Mouse (Mus musculus): ENCODE measurements around the gene Gtf2e1. TPM values are rescaled to one million over a fixed set of nuclear protein-coding genes. Genes with fewer than 3 reads are reported as not detected.

Gene Gtf2e1
- polyA plus RNA-seq, 1 experiment from 2014 or later = 33.9 TPM

GRCm38 (mm10) chr16:37516376-37516993 lies 23.1 kb downstream of the Gtf2e1 start:
- ATAC-seq (ENCODE audit: low FRiP score, low TSS enrichment) = no peak
- H3K27ac ChIP-seq (ENCODE audit: low read depth, low read length) = no peak overlapping the region
- H3K9me3 ChIP-seq (ENCODE audit: control insufficient read depth, low read length) = no peaks in the 10 kb centered on the region
- no peak overlapping the region for H3K9ac ChIP-seq (ENCODE audit: low read depth, low read length)
- 86% methylated on average over 6 of the region's 6 CpGs for WGBS
- H3K4me2 ChIP-seq (replicated peaks; ENCODE audit: low read depth, low read length) = no peak overlapping the region
- H3K4me3 ChIP-seq (ENCODE audit: low read length) = no peak overlapping the region
- no peaks in the 10 kb centered on the region for H3K27me3 ChIP-seq (ENCODE audit: control insufficient read depth, insufficient read depth, low read length)
- H3K36me3 ChIP-seq (ENCODE audit: control insufficient read depth, insufficient read depth, low read length) = peaks cover 37% of the 10 kb centered on the region
- no peaks in the 10 kb centered on the region for H3K4me1 ChIP-seq (ENCODE audit: control insufficient read depth, insufficient read depth, low read length)

- Histone ChIP-seq H3K9me3 (ENCODE audit: control insufficient read depth, low read length) (no peaks in the 10 kb centered on the region), H3K4me3 (ENCODE audit: low read length) (no peak overlapping the region), H3K9ac (ENCODE audit: low read depth, low read length) (no peak overlapping the region), H3K27ac (ENCODE audit: low read depth, low read length) (no peak overlapping the region), H3K4me1 (ENCODE audit: control insufficient read depth, insufficient read depth, low read length) (no peaks in the 10 kb centered on the region), H3K27me3 (ENCODE audit: control insufficient read depth, insufficient read depth, low read length) (no peaks in the 10 kb centered on the region), H3K4me2 (replicated peaks; ENCODE audit: low read depth, low read length) (no peak overlapping the region), H3K36me3 (ENCODE audit: control insufficient read depth, insufficient read depth, low read length) (peaks cover 35% of the 10 kb centered on the region)
- WGBS = 86% methylated on average over 8 of the region's 8 CpGs
- no peak for ATAC-seq (ENCODE audit: low FRiP score, low TSS enrichment)
These were observed 24.9 kb downstream of the Gtf2e1 start for GRCm38 (mm10) chr16:37514644-37515043.

- no peak overlapping the region for H3K4me2 ChIP-seq (replicated peaks; ENCODE audit: low read depth, low read length)
- H3K4me1 ChIP-seq (ENCODE audit: control insufficient read depth, insufficient read depth, low read length) = no peaks in the 10 kb centered on the region
- peaks cover 35% of the 10 kb centered on the region for H3K36me3 ChIP-seq (ENCODE audit: control insufficient read depth, insufficient read depth, low read length)
- H3K27me3 ChIP-seq (ENCODE audit: control insufficient read depth, insufficient read depth, low read length) = no peaks in the 10 kb centered on the region
- 91% methylated on average over 15 of the region's 15 CpGs for WGBS
- no peak overlapping the region for H3K4me3 ChIP-seq (ENCODE audit: low read length)
- ATAC-seq (ENCODE audit: low FRiP score, low TSS enrichment) = no peak
- no peak overlapping the region for H3K27ac ChIP-seq (ENCODE audit: low read depth, low read length)
- no peaks in the 10 kb centered on the region for H3K9me3 ChIP-seq (ENCODE audit: control insufficient read depth, low read length)
- no peak overlapping the region for H3K9ac ChIP-seq (ENCODE audit: low read depth, low read length)
These were observed 28.1 kb downstream of the Gtf2e1 start for GRCm38 (mm10) chr16:37511489-37511888.

- no peaks in the 10 kb centered on the region for H3K4me1 ChIP-seq (ENCODE audit: control insufficient read depth, insufficient read depth, low read length)
- no peak overlapping the region for H3K27ac ChIP-seq (ENCODE audit: low read depth, low read length)
- H3K27me3 ChIP-seq (ENCODE audit: control insufficient read depth, insufficient read depth, low read length) = no peaks in the 10 kb centered on the region
- H3K4me3 ChIP-seq (ENCODE audit: low read length) = no peak overlapping the region
- ATAC-seq (ENCODE audit: low FRiP score, low TSS enrichment) = no peak
- no peak overlapping the region for H3K9ac ChIP-seq (ENCODE audit: low read depth, low read length)
- 94% methylated on average over 9 of the region's 9 CpGs for WGBS
- H3K9me3 ChIP-seq (ENCODE audit: control insufficient read depth, low read length) = no peaks in the 10 kb centered on the region
- H3K36me3 ChIP-seq (ENCODE audit: control insufficient read depth, insufficient read depth, low read length) = peaks cover 18% of the 10 kb centered on the region
- H3K4me2 ChIP-seq (replicated peaks; ENCODE audit: low read depth, low read length) = no peak overlapping the region
These were observed 32.8 kb downstream of the Gtf2e1 start for GRCm38 (mm10) chr16:37506751-37507150.

GRCm38 (mm10) chr16:37504517-37504916 lies 35.1 kb downstream of the Gtf2e1 start:
- H3K36me3 ChIP-seq (ENCODE audit: control insufficient read depth, insufficient read depth, low read length) = no peaks in the 10 kb centered on the region
- no peak overlapping the region for H3K27ac ChIP-seq (ENCODE audit: low read depth, low read length)
- no peak overlapping the region for H3K4me3 ChIP-seq (ENCODE audit: low read length)
- no peaks in the 10 kb centered on the region for H3K27me3 ChIP-seq (ENCODE audit: control insufficient read depth, insufficient read depth, low read length)
- H3K9ac ChIP-seq (ENCODE audit: low read depth, low read length) = no peak overlapping the region
- ATAC-seq (ENCODE audit: low FRiP score, low TSS enrichment) = no peak
- H3K4me2 ChIP-seq (replicated peaks; ENCODE audit: low read depth, low read length) = no peak overlapping the region
- WGBS = 57% methylated on average over 1 of the region's 1 CpGs
- H3K4me1 ChIP-seq (ENCODE audit: control insufficient read depth, insufficient read depth, low read length) = no peaks in the 10 kb centered on the region
- no peaks in the 10 kb centered on the region for H3K9me3 ChIP-seq (ENCODE audit: control insufficient read depth, low read length)

- no peak overlapping the region for H3K4me3 ChIP-seq (ENCODE audit: low read length)
- no peaks in the 10 kb centered on the region for H3K9me3 ChIP-seq (ENCODE audit: control insufficient read depth, low read length)
- no peaks in the 10 kb centered on the region for H3K36me3 ChIP-seq (ENCODE audit: control insufficient read depth, insufficient read depth, low read length)
- H3K9ac ChIP-seq (ENCODE audit: low read depth, low read length) = no peak overlapping the region
- WGBS = 79% methylated on average over 9 of the region's 9 CpGs
- H3K4me2 ChIP-seq (replicated peaks; ENCODE audit: low read depth, low read length) = no peak overlapping the region
- H3K27ac ChIP-seq (ENCODE audit: low read depth, low read length) = no peak overlapping the region
- ATAC-seq (ENCODE audit: low FRiP score, low TSS enrichment) = no peak
- H3K27me3 ChIP-seq (ENCODE audit: control insufficient read depth, insufficient read depth, low read length) = no peaks in the 10 kb centered on the region
- H3K4me1 ChIP-seq (ENCODE audit: control insufficient read depth, insufficient read depth, low read length) = no peaks in the 10 kb centered on the region
These were observed 41.0 kb downstream of the Gtf2e1 start for GRCm38 (mm10) chr16:37498581-37498980.

- no peaks in the 10 kb centered on the region for H3K9me3 ChIP-seq (ENCODE audit: control insufficient read depth, low read length)
- H3K4me2 ChIP-seq (replicated peaks; ENCODE audit: low read depth, low read length) = no peak overlapping the region
- H3K4me1 ChIP-seq (ENCODE audit: control insufficient read depth, insufficient read depth, low read length) = no peaks in the 10 kb centered on the region
- ATAC-seq (ENCODE audit: low FRiP score, low TSS enrichment) = no peak
- no peak overlapping the region for H3K4me3 ChIP-seq (ENCODE audit: low read length)
- no peak overlapping the region for H3K9ac ChIP-seq (ENCODE audit: low read depth, low read length)
- 84% methylated on average over 6 of the region's 6 CpGs for WGBS
- H3K36me3 ChIP-seq (ENCODE audit: control insufficient read depth, insufficient read depth, low read length) = no peaks in the 10 kb centered on the region
- H3K27ac ChIP-seq (ENCODE audit: low read depth, low read length) = no peak overlapping the region
- H3K27me3 ChIP-seq (ENCODE audit: control insufficient read depth, insufficient read depth, low read length) = no peaks in the 10 kb centered on the region
These were observed 44.6 kb downstream of the Gtf2e1 start for GRCm38 (mm10) chr16:37495017-37495416.

GRCm38 (mm10) chr16:37486826-37487612 lies 52.6 kb downstream of the Gtf2e1 start:
- no peak overlapping the region for H3K4me2 ChIP-seq (replicated peaks; ENCODE audit: low read depth, low read length)
- no peaks in the 10 kb centered on the region for H3K36me3 ChIP-seq (ENCODE audit: control insufficient read depth, insufficient read depth, low read length)
- H3K4me3 ChIP-seq (ENCODE audit: low read length) = no peak overlapping the region
- H3K9ac ChIP-seq (ENCODE audit: low read depth, low read length) = no peak overlapping the region
- no peaks in the 10 kb centered on the region for H3K9me3 ChIP-seq (ENCODE audit: control insufficient read depth, low read length)
- H3K27ac ChIP-seq (ENCODE audit: low read depth, low read length) = no peak overlapping the region
- 93% methylated on average over 3 of the region's 3 CpGs for WGBS
- no peak for ATAC-seq (ENCODE audit: low FRiP score, low TSS enrichment)
- no peaks in the 10 kb centered on the region for H3K27me3 ChIP-seq (ENCODE audit: control insufficient read depth, insufficient read depth, low read length)
- no peaks in the 10 kb centered on the region for H3K4me1 ChIP-seq (ENCODE audit: control insufficient read depth, insufficient read depth, low read length)

Measured in kidney, embryonic 14.5 days (tissue).